ENCODE assay signal across 11 mouse cellular contexts in genomic region chr11:8582101-8582920, GRCm38 (mm10).
DNase-seq lines count a peak whose midpoint lies in the region; ATAC-seq lines count a peak whose summit lies in the region.
"Had no signal": no experiment of that assay in that cellular context is flagged by ENCODE, and none has a peak within 500 bp of the region (broad histone marks: within the 10 kb centered on the region; RNA-seq: fewer than 3 reads in every experiment).

No protein-coding gene starts in this region.

- ATAC-seq in heart, embryonic 13.5 days (ENCODE audit: extremely low read depth, insufficient number of reproducible peaks, low FRiP score, low TSS enrichment), result no peak
- ATAC-seq in liver, embryonic 13.5 days (ENCODE audit: low read depth), result peak; percentile 34; the same call in 1 of the 2 replicates

- no peak overlapping the region for H3K4me3 ChIP-seq in heart, embryonic 13.5 days
- no peak overlapping the region for H3K4me3 ChIP-seq in liver, embryonic 13.5 days (replicated peaks)
- H3K4me3 ChIP-seq: erythroblast, embryonic 14.5 days; hindbrain, embryonic 13.5 days had no signal

- H3K4me2 ChIP-seq in heart, embryonic 13.5 days, result no peak overlapping the region
- H3K4me2 ChIP-seq in liver, embryonic 13.5 days, result no peak overlapping the region
- H3K4me2 ChIP-seq: hindbrain, embryonic 13.5 days had no signal

- DNase-seq in lung, adult 18-20 months, result peak; percentile 61 to 75
- DNase-seq in lung, postnatal 4 days, result no peak
- DNase-seq in liver, embryonic 13.5 days, result no peak
- DNase-seq in yolk sac, embryonic 10.5 days (ENCODE audit: low spot score), result peak; percentile 42
- DNase-seq in retina, postnatal 1 day, result no peak
- no peak for DNase-seq in right cerebral cortex, postnatal 10 days (ENCODE audit: low spot score in 2 of 2)
- DNase-seq: cerebellum, adult 9-11 months; thymus, postnatal 14 days had no signal

- no peaks in the 10 kb centered on the region for H3K27me3 ChIP-seq in heart, embryonic 13.5 days (replicated peaks)
- no peaks in the 10 kb centered on the region for H3K27me3 ChIP-seq in liver, embryonic 13.5 days
- H3K27me3 ChIP-seq: hindbrain, embryonic 13.5 days had no signal

- no peak overlapping the region for H3K9ac ChIP-seq in heart, embryonic 13.5 days
- H3K9ac ChIP-seq in liver, embryonic 13.5 days, result no peak overlapping the region
- H3K9ac ChIP-seq: hindbrain, embryonic 13.5 days had no signal

- no peaks in the 10 kb centered on the region for H3K36me3 ChIP-seq in heart, embryonic 13.5 days
- no peaks in the 10 kb centered on the region for H3K36me3 ChIP-seq in liver, embryonic 13.5 days
- H3K36me3 ChIP-seq: hindbrain, embryonic 13.5 days had no signal

- WGBS in heart, embryonic 13.5 days, result 70% methylated on average over 10 of the region's 10 CpGs
- WGBS in liver, embryonic 13.5 days (ENCODE audit: insufficient replicate concordance), result 61% methylated on average over 10 of the region's 10 CpGs

- no peaks in the 10 kb centered on the region for H3K9me3 ChIP-seq in heart, embryonic 13.5 days
- H3K9me3 ChIP-seq in liver, embryonic 13.5 days (replicated peaks), result no peaks in the 10 kb centered on the region
- H3K9me3 ChIP-seq: hindbrain, embryonic 13.5 days had no signal

- peaks cover 92% of the 10 kb centered on the region for H3K4me1 ChIP-seq in heart, embryonic 13.5 days
- H3K4me1 ChIP-seq in liver, embryonic 13.5 days (replicated peaks), result peaks cover 38% of the 10 kb centered on the region

- 0 out of 2 replicates have a peak overlapping the region, but pooled peaks have one; percentile 5 for H3K27ac ChIP-seq in heart, embryonic 13.5 days (replicated peaks)
- no peak overlapping the region; the same call in 1 of the 2 replicates for H3K27ac ChIP-seq in liver, embryonic 13.5 days
- H3K27ac ChIP-seq: hindbrain, embryonic 13.5 days had no signal

Comparison
In these comparisons a context has a peak if more than half of its experiments do, and no peak if none do; other contexts are left out.
1. DNase-seq: peak in lung, adult 18-20 months (2 of 2) and yolk sac, embryonic 10.5 days (single experiment); none in lung, postnatal 4 days (0 of 2), liver, embryonic 13.5 days (single experiment), retina, postnatal 1 day (single experiment) and right cerebral cortex, postnatal 10 days (0 of 2).